Mouse (Mus musculus): ENCODE measurements around the gene Adrm1.

Gene Adrm1

DNA sequence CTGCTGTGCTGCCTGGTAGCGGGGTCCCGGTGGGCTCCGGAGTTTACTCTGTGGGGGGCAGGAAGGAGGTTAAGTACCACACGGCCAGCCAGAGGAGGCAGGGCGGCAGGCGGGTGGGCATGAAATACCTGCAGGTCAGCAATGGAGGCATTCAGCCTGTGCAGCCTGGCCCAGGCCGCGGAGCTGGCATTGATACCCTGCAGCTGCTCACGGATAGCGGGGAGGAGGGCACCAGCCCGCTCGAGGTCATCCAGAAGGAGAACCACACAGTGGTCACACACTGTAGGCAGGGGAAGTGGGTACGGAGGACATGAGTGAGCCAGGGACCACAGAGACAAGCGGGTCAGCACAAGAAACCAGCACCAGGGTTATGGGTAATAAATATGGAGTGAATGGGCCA is 14.4 kb downstream of the Adrm1 start:
- DNase-seq: no peak

DNA sequence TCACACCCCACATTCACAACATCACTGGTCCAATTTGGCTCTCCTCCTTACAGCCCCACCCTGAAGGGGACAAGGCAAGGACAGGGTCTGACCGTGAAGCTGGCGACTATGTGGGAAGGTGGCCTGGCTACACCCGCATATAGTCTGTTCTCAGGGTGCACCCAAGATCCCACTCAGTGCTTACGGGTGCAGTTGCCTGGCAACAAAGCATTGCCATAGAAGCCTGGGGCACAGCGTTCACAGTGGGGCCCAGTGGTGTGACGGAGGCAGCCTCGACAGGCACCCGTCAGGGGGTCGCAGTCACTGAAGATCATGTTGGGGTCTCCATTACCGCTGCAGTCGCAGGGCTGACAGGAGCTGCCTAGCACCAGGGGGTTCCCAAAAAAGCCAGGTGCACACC is 16.1 kb downstream of the Adrm1 start:
- no peak for DNase-seq

DNA sequence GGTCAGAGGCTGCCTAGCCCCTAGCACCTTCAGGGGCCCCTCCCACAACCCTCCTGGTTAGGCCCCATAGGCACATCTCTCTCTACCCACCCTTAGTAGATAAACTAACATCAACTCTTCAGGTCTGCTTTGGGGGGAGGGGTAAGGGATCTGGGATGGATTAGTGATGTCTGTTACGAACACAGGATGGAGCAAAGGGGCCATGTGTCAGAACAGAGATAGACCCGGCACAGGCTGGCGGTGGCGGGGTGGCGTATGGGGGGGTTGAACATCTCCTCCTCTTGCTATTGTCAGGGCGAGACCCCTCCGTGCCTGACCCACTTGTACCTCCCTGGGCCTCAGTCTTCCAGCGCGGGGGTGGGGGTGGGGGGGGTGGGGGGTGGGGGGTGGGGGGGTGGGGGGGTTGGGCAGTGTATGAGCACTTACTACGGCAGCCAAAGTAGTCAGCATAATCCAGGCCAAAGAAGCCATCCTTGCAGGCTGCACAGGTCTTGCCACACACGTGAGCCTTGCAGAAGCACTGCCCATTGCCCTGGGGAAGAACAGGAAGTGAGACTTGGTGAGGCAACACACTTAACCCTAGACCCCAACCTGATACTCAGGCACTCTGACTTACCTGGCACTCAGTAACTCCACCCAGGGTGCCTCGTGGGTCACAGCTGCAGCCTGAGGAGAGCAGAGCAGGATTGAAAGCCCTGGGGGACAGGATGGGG is 25.5 kb downstream of the Adrm1 start:
- no peak for DNase-seq

DNA sequence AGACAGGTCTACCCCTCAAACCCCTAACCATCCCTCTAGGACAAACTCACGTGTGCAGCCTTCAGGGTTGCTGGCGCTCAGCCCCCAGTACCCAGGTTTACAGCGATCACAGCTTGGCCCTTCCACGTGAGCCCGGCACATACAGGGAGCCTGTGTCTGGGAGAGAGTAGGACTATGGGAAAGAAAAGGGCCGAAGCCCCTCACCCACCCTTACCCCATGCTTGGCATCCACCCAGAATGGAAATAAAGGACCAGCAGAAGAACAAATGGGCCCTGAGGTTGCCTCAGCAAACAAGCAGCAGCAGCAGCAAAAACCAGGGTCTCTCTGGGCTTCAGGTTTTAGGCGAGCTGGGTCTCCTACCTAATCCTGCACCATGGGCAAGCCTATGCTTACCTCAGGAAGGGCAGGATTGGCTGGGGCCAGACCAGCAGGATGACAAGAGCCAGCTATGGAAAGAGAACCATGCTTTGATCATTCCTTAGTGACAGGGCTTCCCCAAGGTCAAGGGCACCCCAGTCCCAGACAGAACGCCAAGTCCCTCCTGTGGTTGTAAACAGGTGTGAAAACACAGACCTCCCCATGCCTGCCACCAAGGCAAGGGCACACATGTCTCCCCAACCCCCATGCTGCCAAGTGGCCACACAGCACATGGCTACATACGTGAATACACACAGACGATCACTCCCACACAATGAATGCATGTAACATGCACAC is 26.2 kb downstream of the Adrm1 start:
- no peak for DNase-seq

- no peak for DNase-seq
Observed at GRCm38 (mm10) chr2:180198782-180199181, 27.5 kb downstream of the Adrm1 start.

GRCm38 (mm10) chr2:180200681-180201080 is 29.4 kb downstream of the Adrm1 start:
- no peak for DNase-seq

- DNase-seq: no peak
Observed at GRCm38 (mm10) chr2:180201303-180201702, 30.0 kb downstream of the Adrm1 start.

- DNase-seq: no peak
Observed at GRCm38 (mm10) chr2:180202263-180202662, 31.0 kb downstream of the Adrm1 start.

GRCm38 (mm10) chr2:180202805-180203204 is 31.5 kb downstream of the Adrm1 start:
- DNase-seq: no peak

- DNase-seq: no peak
Observed at GRCm38 (mm10) chr2:180204501-180204900, 33.2 kb downstream of the Adrm1 start.

GRCm38 (mm10) chr2:180205083-180205955 is 34.0 kb downstream of the Adrm1 start:
- no peak for DNase-seq

DNA sequence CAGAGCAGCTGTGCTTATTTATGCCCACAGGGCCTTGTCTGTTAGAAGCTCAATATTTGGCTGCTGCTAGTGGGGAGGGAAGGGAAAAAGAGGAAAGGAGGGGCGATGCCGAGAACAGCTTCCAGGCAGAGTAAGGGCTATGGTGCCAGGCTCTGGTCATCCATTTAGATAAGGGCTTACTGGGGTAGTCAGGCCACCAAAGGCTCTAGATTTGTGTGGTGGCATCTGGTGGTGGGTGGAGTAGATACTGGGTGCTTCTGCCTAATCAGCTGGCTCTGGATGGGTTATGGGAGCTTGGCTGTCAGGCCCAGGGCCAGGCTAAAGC is 34.6 kb downstream of the Adrm1 start:
- DNase-seq: no peak

DNA sequence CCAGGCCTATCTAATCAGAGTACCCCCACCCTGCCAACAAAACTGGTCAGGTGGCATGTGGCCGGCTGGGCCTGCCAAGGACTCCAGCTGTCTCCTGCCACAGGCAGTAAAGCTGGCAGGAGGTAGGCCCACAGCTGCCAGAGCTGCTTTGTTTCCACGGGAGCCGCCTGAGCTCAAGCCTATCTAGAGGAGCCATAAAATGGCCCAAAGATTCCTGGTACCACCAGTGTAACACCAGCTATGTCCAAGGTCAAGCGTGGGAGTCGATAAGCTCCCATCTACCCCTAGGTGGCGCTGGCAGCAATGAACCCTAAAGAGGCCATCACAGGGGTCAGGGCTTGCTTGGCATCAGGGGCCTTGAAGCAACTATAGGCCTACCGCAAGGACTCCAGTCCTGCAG is 36.6 kb downstream of the Adrm1 start:
- peak; percentile 72 for DNase-seq

GRCm38 (mm10) chr2:180208976-180209375 is 37.7 kb downstream of the Adrm1 start:
- no peak for DNase-seq

- DNase-seq: no peak
Observed at GRCm38 (mm10) chr2:180212255-180212654, 41.0 kb downstream of the Adrm1 start.

- DNase-seq: no peak
Observed at GRCm38 (mm10) chr2:180214352-180214978, 43.2 kb downstream of the Adrm1 start.

DNA sequence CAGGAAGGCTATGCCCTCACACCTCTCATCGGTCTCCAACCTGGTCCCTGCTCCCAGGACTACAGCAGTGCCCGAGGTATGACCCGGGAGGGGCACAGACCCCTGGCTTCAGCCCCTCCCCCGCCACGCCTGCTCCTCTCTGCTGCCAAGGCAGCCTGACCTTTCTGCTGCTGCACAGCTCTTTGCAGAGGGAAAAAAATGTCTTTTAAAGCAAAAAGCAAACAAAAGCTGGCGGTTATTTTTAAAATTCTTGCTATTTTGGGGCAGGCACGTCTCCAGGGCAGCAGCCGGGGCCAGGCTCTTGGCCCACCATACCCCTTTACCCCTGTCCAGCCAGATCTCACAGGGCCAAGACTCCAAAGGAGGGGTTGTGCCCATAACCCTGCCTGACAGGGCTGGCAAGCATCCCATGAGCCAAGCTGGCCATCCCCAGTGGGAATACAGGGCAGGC is 43.8 kb downstream of the Adrm1 start:
- no peak for DNase-seq

- no peak for DNase-seq
Observed at GRCm38 (mm10) chr2:180215951-180216350, 44.7 kb downstream of the Adrm1 start.

DNA sequence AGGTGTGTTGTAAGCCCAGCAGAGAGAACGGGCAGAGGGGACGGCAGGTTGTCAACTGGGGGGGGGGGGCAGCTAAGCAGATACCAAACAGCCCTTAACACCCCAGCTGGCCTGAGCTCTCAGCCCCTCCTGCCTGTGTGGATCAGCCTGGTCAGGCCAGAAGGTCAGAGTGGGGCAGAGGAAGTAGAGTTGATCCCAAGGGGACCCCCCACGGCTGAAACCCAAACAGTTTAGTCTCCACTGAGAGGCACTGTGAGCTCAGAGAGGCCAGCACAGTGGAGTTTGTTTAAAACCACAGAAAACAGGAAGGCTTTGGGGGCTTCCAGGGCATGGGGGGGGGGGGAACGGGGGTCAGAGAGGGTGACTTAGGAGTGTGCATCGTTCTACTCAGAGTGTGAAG is 45.6 kb downstream of the Adrm1 start:
- DNase-seq: no peak

- DNase-seq: no peak
Observed at GRCm38 (mm10) chr2:180217587-180217986, 46.3 kb downstream of the Adrm1 start.

GRCm38 (mm10) chr2:180218241-180218640 is 47.0 kb downstream of the Adrm1 start:
- no peak for DNase-seq

DNA sequence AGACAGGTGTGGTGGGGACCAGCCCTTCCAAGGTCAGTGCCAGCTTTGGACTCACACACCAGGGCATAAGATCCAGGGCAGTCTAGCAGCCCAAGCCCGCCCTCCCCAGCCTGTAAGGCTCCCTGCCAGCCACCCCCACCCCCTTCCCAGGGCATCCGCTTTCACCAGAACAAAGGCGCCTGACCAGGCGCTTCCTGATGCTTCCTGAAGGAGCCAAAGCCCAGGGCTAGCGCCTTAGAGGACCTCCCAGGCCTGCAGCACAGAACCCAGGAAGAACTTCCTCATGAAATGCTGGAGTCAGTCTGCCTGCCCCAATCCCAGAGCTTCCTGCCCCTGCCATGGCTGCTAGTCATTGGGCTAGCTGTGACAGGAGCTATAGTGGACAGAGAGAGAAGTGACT is 47.4 kb downstream of the Adrm1 start:
- DNase-seq: peak; percentile 37

All from embryo, embryonic 11 days (tissue).